Mouse (Mus musculus) myocyte (in vitro differentiated cells): ENCODE data around the gene Pnpla1. TPM values are rescaled to one million over a fixed set of nuclear protein-coding genes. Genes with fewer than 3 reads are reported as not detected.

Source experiments
- H3K27me3 ChIP-seq: one replicate; pipeline ENCODE4 v1.6.1; 2011; ENCODE audit not compliant: control insufficient read depth, insufficient read depth, insufficient read length
- H3K36me3 ChIP-seq: one replicate; pipeline ENCODE4 v1.6.1; 2011; ENCODE audit not compliant: control insufficient read depth, insufficient read depth
- H3K4me2 ChIP-seq: one replicate; pipeline ENCODE4 v1.6.1; 2011; ENCODE audit warnings: low read depth, control low read depth
- H3K4me3 ChIP-seq: one replicate; pipeline ENCODE4 v1.5.1; 2011; ENCODE audit warnings: mild to moderate bottlenecking, control low read depth, moderate library complexity
- H3K79me2 ChIP-seq: one replicate; pipeline ENCODE4 v1.6.1; 2011; ENCODE audit not compliant: control insufficient read depth, insufficient read depth
- H3ac ChIP-seq: one replicate; pipeline ENCODE4 v1.6.1; 2011; ENCODE audit not compliant: control insufficient read depth, insufficient read length
- CEBPB ChIP-seq: IDR thresholded peaks from 2 replicates; pipeline ENCODE4 v1.6.1; 2011; ENCODE audit warnings: mild to moderate bottlenecking, moderate library complexity; ENCODE audit not compliant: poor library complexity, insufficient read depth, severe bottlenecking
- E2F4 ChIP-seq: IDR thresholded peaks from one replicate; pipeline ENCODE4 v1.6.1; 2011; ENCODE audit warnings: mild to moderate bottlenecking, control low read depth, moderate library complexity; ENCODE audit not compliant: insufficient read depth
- MAX ChIP-seq: IDR thresholded peaks from one replicate; pipeline ENCODE4 v1.6.1; 2011; ENCODE audit warnings: low read depth, mild to moderate bottlenecking, control low read depth
- MYOD1 ChIP-seq, 3 experiments: IDR thresholded peaks; one replicate each; pipeline ENCODE4 v1.6.1; 2011; ENCODE audit warnings: control low read depth in 2 of 3, low read depth in 2 of 3, mild to moderate bottlenecking in 2 of 3, moderate library complexity in 1 of 3; ENCODE audit not compliant: insufficient read length in 2 of 3, control insufficient read depth in 1 of 3
- MYOG ChIP-seq, 3 experiments: IDR thresholded peaks; one replicate each; pipeline ENCODE4 v1.6.1; 2011; ENCODE audit warnings: control low read depth in 2 of 3, low read depth in 2 of 3, mild to moderate bottlenecking in 2 of 3; ENCODE audit not compliant: insufficient read length in 2 of 3, control insufficient read depth in 1 of 3, insufficient read depth in 1 of 3
- POLR2A ChIP-seq: IDR thresholded peaks from one replicate; pipeline ENCODE4 v1.6.1; 2011; ENCODE audit warnings: low read depth, mild to moderate bottlenecking, control low read depth, moderate library complexity; ENCODE audit not compliant: insufficient read length
- POLR2AphosphoS2 ChIP-seq: IDR thresholded peaks from one replicate; pipeline ENCODE4 v1.6.1; 2011; ENCODE audit warnings: low read depth, control low read depth; ENCODE audit not compliant: insufficient read length
- REST ChIP-seq: IDR thresholded peaks from one replicate; pipeline ENCODE4 v1.6.1; 2011; ENCODE audit warnings: mild to moderate bottlenecking, control low read depth, moderate library complexity; ENCODE audit not compliant: insufficient read depth, insufficient read length
- SRF ChIP-seq: IDR thresholded peaks from one replicate; pipeline ENCODE4 v1.6.1; 2011; ENCODE audit warnings: low read depth; ENCODE audit not compliant: control insufficient read depth, insufficient read length
- TCF12 ChIP-seq: IDR thresholded peaks from one replicate; pipeline ENCODE4 v1.6.1; 2011; ENCODE audit warnings: mild to moderate bottlenecking, control low read depth; ENCODE audit not compliant: poor library complexity, insufficient read depth, severe bottlenecking
- TCF3 ChIP-seq: IDR thresholded peaks from one replicate; pipeline ENCODE4 v1.6.1; 2011; ENCODE audit warnings: low read depth, control low read depth; ENCODE audit not compliant: insufficient read length
- USF1 ChIP-seq: IDR thresholded peaks from one replicate; pipeline ENCODE4 v1.6.1; 2011; ENCODE audit warnings: low read depth, mild to moderate bottlenecking, control low read depth, moderate library complexity
- polyA plus RNA-seq: library from polyadenylated mRNA; unstranded; fragments of >200 nt; fragmentation: generic; extraction: Trizol; gene quantifications from one replicate; pipeline ENCODE4 v1.2.1, GENCODE M21; 2012; ENCODE audit warnings: missing spikeins

Gene Pnpla1
- not detected for polyA plus RNA-seq

DNA sequence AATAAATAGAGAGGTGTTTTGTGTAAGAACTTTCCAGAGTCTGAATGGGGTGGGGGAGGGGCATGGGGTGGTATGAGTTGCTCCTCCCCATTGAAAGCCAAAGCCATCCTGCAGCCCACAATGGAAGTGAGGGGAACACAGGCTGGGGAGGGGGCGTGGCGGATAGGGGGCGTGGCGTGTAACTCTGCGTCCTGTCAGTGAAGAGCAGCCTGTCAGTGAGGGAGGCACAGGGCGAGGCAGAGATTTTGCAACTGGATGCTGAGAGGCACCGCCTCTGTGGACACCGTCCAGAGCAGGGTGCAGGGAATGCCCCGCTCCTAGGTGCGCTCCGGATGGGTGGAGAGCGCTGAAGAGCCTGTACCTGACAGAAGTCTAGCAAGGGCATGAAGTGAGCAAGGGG, at the start of gene Pnpla1:
Gene Pnpla1, plus strand, starts transcription at position 207 of the 400 bp plus-strand sequence.
- no peak within 1 kb of the TSS for H3K4me2 ChIP-seq
- no peaks in the 10 kb centered on the region for H3K36me3 ChIP-seq
- no peak within 1 kb of the TSS for H3K4me3 ChIP-seq
- peaks cover 15% of the 10 kb centered on the region for H3K27me3 ChIP-seq
- no peak within 1 kb of the TSS for H3ac ChIP-seq
- TF ChIP-seq REST (no peak), E2F4 (no peak), MYOG (IDR thresholded peaks at IDR 0.05; ENCODE audit: control insufficient read depth in 1 of 3, insufficient read depth in 1 of 3, insufficient read length in 2 of 3, low read depth in 2 of 3) (no peak), TCF12 (no peak), USF1 (no peak), TCF3 (no peak), CEBPB (no peak), SRF (no peak), POLR2A (no peak), MYOD1 (IDR thresholded peaks at IDR 0.05; ENCODE audit: control insufficient read depth in 1 of 3, insufficient read length in 2 of 3, low read depth in 2 of 3) (no peak), MAX (no peak), POLR2AphosphoS2 (no peak)
- no peaks in the 10 kb centered on the region for H3K79me2 ChIP-seq

GRCm38 (mm10) chr17:28808714-28809113, 49.5 kb upstream of the Pnpla1 start:
- Histone ChIP-seq H3K4me2 (no peak overlapping the region), H3K27me3 (no peaks in the 10 kb centered on the region), H3K79me2 (peaks cover 14% of the 10 kb centered on the region), H3K4me3 (no peak overlapping the region), H3ac (no peak overlapping the region), H3K36me3 (peaks cover 8% of the 10 kb centered on the region)
- TF ChIP-seq SRF (no peak), TCF12 (no peak), REST (no peak), E2F4 (no peak), POLR2AphosphoS2 (no peak), MAX (no peak), MYOG (IDR thresholded peaks at IDR 0.05; ENCODE audit: control insufficient read depth in 1 of 3, insufficient read depth in 1 of 3, insufficient read length in 2 of 3, low read depth in 2 of 3) (no peak), MYOD1 (IDR thresholded peaks at IDR 0.05; ENCODE audit: control insufficient read depth in 1 of 3, insufficient read length in 2 of 3, low read depth in 2 of 3) (no peak), USF1 (no peak), CEBPB (no peak), TCF3 (no peak), POLR2A (no peak)

- TF ChIP-seq POLR2AphosphoS2, result no peak
- Histone ChIP-seq H3ac (no peak overlapping the region), H3K27me3 (no peaks in the 10 kb centered on the region), H3K4me3 (no peak overlapping the region), H3K79me2 (peaks cover 8% of the 10 kb centered on the region), H3K4me2 (no peak overlapping the region), H3K36me3 (peaks cover 8% of the 10 kb centered on the region)
These were observed 48.9 kb upstream of the Pnpla1 start for GRCm38 (mm10) chr17:28809175-28809831.

- TF ChIP-seq E2F4 (no peak), MYOG (IDR thresholded peaks at IDR 0.05; ENCODE audit: control insufficient read depth in 1 of 3, insufficient read depth in 1 of 3, insufficient read length in 2 of 3, low read depth in 2 of 3) (no peak), TCF3 (no peak), POLR2AphosphoS2 (no peak), POLR2A (no peak), USF1 (no peak), MYOD1 (IDR thresholded peaks at IDR 0.05; ENCODE audit: control insufficient read depth in 1 of 3, insufficient read length in 2 of 3, low read depth in 2 of 3) (no peak), MAX (no peak), CEBPB (no peak), SRF (no peak), TCF12 (no peak), REST (no peak)
- H3K27me3 ChIP-seq, result no peaks in the 10 kb centered on the region
- no peak overlapping the region for H3K4me3 ChIP-seq
- no peaks in the 10 kb centered on the region for H3K79me2 ChIP-seq
- no peak overlapping the region for H3K4me2 ChIP-seq
- H3K36me3 ChIP-seq, result peaks cover 6% of the 10 kb centered on the region
- H3ac ChIP-seq, result no peak overlapping the region
These were observed 45.9 kb upstream of the Pnpla1 start for GRCm38 (mm10) chr17:28812345-28812744.
